Mouse (Mus musculus): ENCODE measurements at regions not wholly inside any gene's neighbourhood (a gene's known extent, or its start where the extent isn't known, plus 50 kb on each side); places are given as distances from the start of the nearest gene placed in this dataset.

DNA sequence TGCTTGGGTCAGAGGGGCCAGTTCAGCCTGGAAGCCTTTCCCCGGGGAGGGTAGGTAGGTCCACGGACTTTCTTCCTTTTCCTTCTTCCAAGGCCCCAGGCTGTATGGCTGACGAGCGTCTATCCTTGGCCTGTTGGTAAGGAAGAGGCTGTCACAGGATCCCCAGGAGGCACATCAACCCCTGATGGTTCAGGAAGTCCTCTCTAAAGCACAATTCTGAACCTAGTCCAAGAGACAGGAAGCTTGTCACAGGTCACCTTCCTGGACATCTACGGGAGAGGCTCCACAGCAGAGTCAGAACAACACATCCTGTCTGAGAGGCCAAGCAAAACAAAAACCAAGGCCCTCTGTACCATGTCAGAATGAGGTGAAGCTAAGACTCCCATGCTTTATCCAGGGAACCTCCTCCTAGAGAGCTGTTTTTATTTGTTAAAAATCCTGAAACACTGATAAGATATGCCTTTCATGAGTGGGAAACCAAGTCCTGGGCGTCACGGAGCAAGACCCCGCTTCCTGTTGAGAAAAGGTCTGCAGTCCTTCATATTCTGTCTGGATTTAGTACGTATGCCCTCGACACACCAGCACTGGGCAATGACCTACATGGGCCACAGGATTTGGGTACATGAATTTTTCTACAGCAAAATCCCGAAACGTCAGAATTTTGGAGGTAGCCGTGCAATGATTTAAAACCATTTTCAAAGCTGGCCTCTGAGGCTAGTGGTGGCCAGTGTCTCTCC lies 52.0 kb upstream of the Snrk start:
- peak; percentile 40 to 83 for DNase-seq

GRCm38 (mm10) chr9:122055820-122056550 lies 59.1 kb upstream of the Pomgnt2 start:
- DNase-seq = peak; percentile 43 to 62

GRCm38 (mm10) chr9:122051716-122052115 lies 54.8 kb upstream of the Pomgnt2 start:
- DNase-seq = no peak

DNA sequence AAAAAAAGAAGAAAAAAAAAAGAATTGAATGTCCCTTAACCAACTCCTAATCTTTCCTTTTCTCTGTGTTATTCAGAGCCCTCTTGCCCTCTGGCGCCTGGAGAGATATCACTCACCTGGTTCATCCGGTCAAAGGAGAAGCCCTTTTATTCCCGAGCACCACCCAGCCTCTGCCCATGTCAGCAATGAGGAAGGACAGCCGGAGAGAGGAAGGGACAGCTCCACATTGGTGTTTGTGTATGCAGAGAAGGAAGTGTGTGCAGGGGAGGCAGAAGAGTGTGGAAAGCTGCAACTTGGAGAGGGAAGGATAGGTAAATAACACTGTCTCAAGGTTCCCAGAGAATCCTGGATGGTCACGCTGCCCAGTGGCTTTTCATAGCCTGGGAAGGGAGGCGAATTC lies 54.2 kb upstream of the Pomgnt2 start:
- DNase-seq = no peak

- no peak for DNase-seq
Measured at GRCm38 (mm10) chr9:122048999-122049398, 52.1 kb upstream of the Pomgnt2 start.

DNA sequence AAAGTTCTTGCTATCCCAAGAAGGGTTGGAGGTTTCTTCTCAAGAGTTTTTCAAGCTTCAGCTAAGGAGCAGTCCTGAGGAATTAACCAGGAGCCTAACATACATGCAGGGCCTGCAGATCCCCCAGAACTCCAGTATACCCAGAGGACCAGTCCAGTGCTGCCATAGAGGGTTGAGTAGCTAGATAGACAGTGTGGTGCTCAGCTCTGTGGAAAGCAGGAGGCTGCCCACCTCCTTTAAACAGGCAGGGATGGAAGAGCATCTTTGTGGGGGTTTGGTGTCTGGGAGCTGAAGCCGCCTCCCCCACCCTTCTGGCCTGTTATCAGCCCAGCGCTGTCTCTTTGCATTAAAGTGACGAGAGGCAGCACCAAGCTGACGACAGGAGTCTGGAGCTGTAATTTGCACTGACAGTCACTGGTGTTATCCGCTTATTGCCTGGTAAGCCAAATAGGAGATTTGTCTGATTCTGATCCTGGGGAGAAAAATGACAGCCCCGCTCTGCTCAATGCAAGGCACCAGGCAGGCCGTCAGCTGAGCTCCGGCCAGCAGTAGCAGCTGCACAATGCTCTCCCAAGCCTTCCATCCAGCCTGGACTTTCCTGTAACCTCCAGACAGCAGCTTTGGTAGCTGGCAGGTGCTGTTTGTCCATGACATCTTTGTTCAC lies 51.2 kb upstream of the Pomgnt2 start:
- DNase-seq = no peak

Measured in kidney, adult 8-10 months (tissue).